Mouse (Mus musculus) thymus, adult 18-20 months (tissue): ENCODE measurements around the gene Hexb.
A peak's percentile ranks its signal among the peaks of the same experiment; 100 is the strongest.

Source experiments
- DNase-seq, 2 experiments: peaks; one replicate each; pipeline ENCODE4 v3.0.0; 2022; ENCODE audit warnings: mixed read lengths in 2 of 2

Gene Hexb

GRCm38 (mm10) chr13:97223856-97224255 lies 25.7 kb upstream of the Hexb start:
- no peak for DNase-seq

GRCm38 (mm10) chr13:97220022-97220421 lies 21.9 kb upstream of the Hexb start:
- no peak for DNase-seq

GRCm38 (mm10) chr13:97216196-97216595 lies 18.0 kb upstream of the Hexb start:
- DNase-seq = no peak

- DNase-seq = no peak
These were observed 17.4 kb upstream of the Hexb start for GRCm38 (mm10) chr13:97215563-97215962.

GRCm38 (mm10) chr13:97214583-97215268 lies 16.6 kb upstream of the Hexb start:
- DNase-seq = no peak

GRCm38 (mm10) chr13:97208500-97209010 lies 10.4 kb upstream of the Hexb start:
- DNase-seq = no peak

GRCm38 (mm10) chr13:97208112-97208478 lies 9.9 kb upstream of the Hexb start:
- DNase-seq = peak; percentile 56 to 72

- no peak for DNase-seq
These were observed 9.4 kb upstream of the Hexb start for GRCm38 (mm10) chr13:97207472-97208111.

GRCm38 (mm10) chr13:97206046-97206445 lies 7.9 kb upstream of the Hexb start:
- no peak for DNase-seq

- peak; percentile 63 to 75 for DNase-seq
These were observed 7.0 kb upstream of the Hexb start for GRCm38 (mm10) chr13:97205052-97205701.

- DNase-seq = no peak
These were observed 3.7 kb upstream of the Hexb start for GRCm38 (mm10) chr13:97201896-97202295.

- no peak for DNase-seq
These were observed 2.9 kb upstream of the Hexb start for GRCm38 (mm10) chr13:97201076-97201475.

GRCm38 (mm10) chr13:97199123-97199522 lies 966 bp upstream of the Hexb start:
- no peak for DNase-seq

- no peak for DNase-seq
These were observed 1.3 kb downstream of the Hexb start for GRCm38 (mm10) chr13:97196925-97197218.

- DNase-seq = no peak
These were observed 1.8 kb downstream of the Hexb start for GRCm38 (mm10) chr13:97196186-97196924.

GRCm38 (mm10) chr13:97193420-97193819 lies 4.7 kb downstream of the Hexb start:
- DNase-seq = no peak

GRCm38 (mm10) chr13:97192649-97193048 lies 5.5 kb downstream of the Hexb start:
- no peak for DNase-seq

- DNase-seq = no peak
These were observed 10.5 kb downstream of the Hexb start for GRCm38 (mm10) chr13:97187693-97188092.

GRCm38 (mm10) chr13:97186346-97186745 lies 11.8 kb downstream of the Hexb start:
- DNase-seq = no peak

- DNase-seq = no peak
These were observed 13.5 kb downstream of the Hexb start for GRCm38 (mm10) chr13:97184656-97185055.

- DNase-seq = no peak
These were observed 14.0 kb downstream of the Hexb start for GRCm38 (mm10) chr13:97184168-97184567.

GRCm38 (mm10) chr13:97182821-97183220 lies 15.3 kb downstream of the Hexb start:
- DNase-seq = no peak

GRCm38 (mm10) chr13:97180113-97180828 lies 17.9 kb downstream of the Hexb start:
- no peak for DNase-seq
